Mouse (Mus musculus) MEL (cell line): Measurements from ENCODE around the gene Mc3r.

Source experiments
- CHD2 ChIP-seq: IDR thresholded peaks from 2 replicates; pipeline ENCODE4 v1.6.1; 2011; ENCODE audit warnings: low read length, improper control_type of control experiment
- HCFC1 ChIP-seq: IDR thresholded peaks from 2 replicates; pipeline ENCODE4 v1.6.1; 2012; ENCODE audit warnings: low read depth, mild to moderate bottlenecking, inconsistent platforms, low read length, improper control_type of control experiment, moderate library complexity
- MAFK ChIP-seq: IDR thresholded peaks from 2 replicates; pipeline ENCODE4 v1.6.1; 2011; ENCODE audit warnings: low read depth, mild to moderate bottlenecking, low read length, improper control_type of control experiment, borderline replicate concordance
- MYC ChIP-seq: IDR thresholded peaks from 2 replicates; pipeline ENCODE4 v1.6.1; 2011; ENCODE audit warnings: low read depth, mild to moderate bottlenecking, low read length, improper control_type of control experiment, moderate library complexity
- POLR2A ChIP-seq, 2 experiments: IDR thresholded peaks; 2 replicates each; pipeline ENCODE4 v1.6.1; 2011 to 2012; ENCODE audit warnings: low read length in 2 of 2, mild to moderate bottlenecking in 2 of 2, control low read depth in 1 of 2, improper control_type of control experiment in 1 of 2, low read depth in 1 of 2, moderate library complexity in 1 of 2; ENCODE audit not compliant: control insufficient read depth in 1 of 2, insufficient read depth in 1 of 2, poor library complexity in 1 of 2
- ZKSCAN1 ChIP-seq: IDR thresholded peaks from 2 replicates; pipeline ENCODE4 v1.6.1; 2012; ENCODE audit warnings: low read depth, mild to moderate bottlenecking, inconsistent platforms, low read length, improper control_type of control experiment, moderate library complexity

- no peak for TF ChIP-seq POLR2A (IDR thresholded peaks at IDR 0.05; ENCODE audit: control insufficient read depth in 1 of 2, insufficient read depth in 1 of 2, low read depth in 1 of 2, low read length in 2 of 2, poor library complexity in 1 of 2)
- TF ChIP-seq CHD2: no peak
- no peak for TF ChIP-seq HCFC1
- TF ChIP-seq MYC: no peak
- TF ChIP-seq MAFK: no peak
- TF ChIP-seq ZKSCAN1: no peak
Observed at GRCm38 (mm10) chr2:172223451-172224200, 24.7 kb upstream of the Mc3r start.
